Mouse (Mus musculus) urinary bladder, postnatal 25 days (tissue): ENCODE results near the gene Mbip.

Source experiments
- DNase-seq: peaks from one replicate; pipeline ENCODE4 v3.0.0; 2022; ENCODE audit warnings: low spot score

The Mbip gene

DNA sequence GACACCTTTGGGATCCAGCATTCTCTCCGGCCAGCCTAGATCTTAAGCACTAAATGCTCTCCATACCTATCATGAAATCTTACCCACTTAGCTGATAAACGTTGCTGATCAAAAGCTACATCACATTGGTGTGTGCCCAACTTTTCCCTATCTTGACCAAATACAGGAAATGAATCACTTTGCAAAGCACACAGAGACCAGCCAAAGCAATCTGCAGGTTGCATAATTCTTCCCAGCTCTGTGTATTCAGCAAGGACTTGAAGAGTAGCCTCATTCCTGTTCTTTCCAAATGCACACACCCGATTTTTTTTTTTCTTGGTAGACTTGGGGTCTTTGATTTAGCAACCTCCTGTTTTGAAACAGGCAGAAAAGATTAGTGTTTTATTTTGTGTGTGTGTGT lies 57.1 kb downstream of the Mbip start:
- DNase-seq: no peak

DNA sequence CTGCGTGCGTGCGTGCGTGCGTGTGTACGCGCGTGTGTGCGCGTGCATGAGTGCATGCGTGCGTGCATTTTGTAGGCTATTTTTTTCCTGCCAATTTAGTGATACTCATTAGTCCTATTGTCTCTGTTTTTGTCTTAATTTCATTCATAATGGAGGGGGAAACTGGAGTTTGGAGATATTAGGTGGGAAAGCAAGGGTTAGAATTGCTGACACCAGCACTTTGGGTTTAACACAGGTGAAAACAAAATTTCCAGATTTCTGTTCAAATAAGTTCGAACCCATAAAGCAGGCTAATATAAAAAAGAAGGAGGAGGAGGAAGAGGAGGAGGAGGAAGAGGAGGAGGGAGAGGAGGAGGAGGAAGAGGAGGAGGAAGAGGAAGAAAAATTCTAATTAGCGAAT lies 58.9 kb downstream of the Mbip start:
- DNase-seq: no peak

DNA sequence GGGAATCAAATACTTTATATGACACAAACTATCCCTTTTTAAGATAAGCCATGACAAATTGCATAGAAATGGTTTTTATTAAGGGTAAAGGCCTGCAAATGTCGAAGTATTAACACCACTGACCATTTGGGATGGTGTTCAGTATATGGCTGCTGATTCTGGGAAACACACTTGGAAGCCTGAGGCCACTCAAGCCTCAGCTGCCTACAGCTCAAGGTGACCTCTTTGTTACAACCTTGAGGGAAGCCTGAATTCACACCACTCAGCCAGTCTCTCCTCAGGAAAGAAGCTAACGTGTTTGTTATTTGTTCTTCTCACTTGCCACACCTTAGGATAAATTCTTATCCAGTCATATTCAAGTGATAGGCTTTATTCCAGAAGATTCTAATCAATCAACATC lies 61.5 kb downstream of the Mbip start:
- no peak for DNase-seq

DNA sequence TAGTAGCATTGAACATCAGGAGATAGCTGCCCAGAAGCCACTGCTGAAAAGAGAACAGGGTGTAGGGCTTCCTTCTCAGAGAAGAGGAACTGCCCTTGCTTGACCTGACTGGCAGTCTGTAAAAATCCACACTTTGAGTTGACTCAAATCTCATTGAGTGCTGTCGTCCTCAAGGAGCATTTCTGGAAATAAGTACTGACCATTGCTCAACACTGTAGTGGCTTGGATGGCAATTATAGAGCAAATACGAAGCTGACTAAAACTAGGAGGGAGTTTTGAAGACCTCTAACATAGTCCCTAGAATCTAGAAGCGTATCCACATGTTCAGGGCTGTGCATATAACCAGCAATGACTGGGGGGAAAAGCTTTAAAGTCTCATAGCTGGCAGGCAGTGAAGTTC lies 64.0 kb downstream of the Mbip start:
- no peak for DNase-seq
